Mouse (Mus musculus) layer of hippocampus, adult 6 months (tissue): ENCODE results near the gene Mctp2. TPM values are rescaled to one million over a fixed set of nuclear protein-coding genes. Genes with fewer than 3 reads are reported as not detected.

Experiments
- long read RNA-seq, 2 experiments: library from polyadenylated mRNA; unstranded; transcript quantifications; one replicate each; pipeline ENCODE4 v2.0.0; 2019 to 2020
- polyA plus RNA-seq: library from polyadenylated mRNA; unstranded; fragments of <200 nt; fragmentation: Nextera tagmentation; gene quantifications from 2 replicates; pipeline ENCODE4 v1.2.3, GENCODE M21; 2021

The Mctp2 gene
- 0.16 and 0.21 TPM in 2 replicates for polyA plus RNA-seq
- long read RNA-seq, experiment 1: 0 reads
- long read RNA-seq, experiment 2, full-length matches to known transcripts: 2 of 4 reads
- long read RNA-seq, experiment 2, partial matches to known transcripts: 0 of 4 reads
- long read RNA-seq, experiment 2, other reads (novel, unspliced or antisense): 2 of 4 reads

DNA sequence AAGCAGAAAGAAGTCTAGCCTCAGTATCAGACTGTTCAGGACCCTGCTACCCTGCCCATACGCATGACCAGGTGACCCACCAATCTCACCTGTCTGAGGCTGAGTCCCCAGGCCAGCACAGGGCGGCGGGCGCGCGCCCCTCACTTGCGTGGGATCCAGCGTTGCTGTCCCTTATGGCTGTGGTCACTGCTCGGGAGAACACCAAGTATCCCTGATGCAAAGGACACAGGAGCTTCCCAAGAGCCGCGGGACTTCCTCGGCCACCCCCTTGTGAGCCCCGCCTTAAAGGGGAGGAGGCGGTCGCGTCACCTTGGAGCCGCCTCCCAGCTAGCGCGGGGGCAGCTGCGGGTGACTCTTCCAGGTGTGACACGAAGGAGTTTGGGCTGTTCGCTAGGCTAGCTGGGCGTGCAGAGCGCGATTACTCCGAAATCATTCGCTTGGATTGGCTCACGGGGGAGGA is at the start of gene Mctp2:
TSS of gene Mctp2 (minus strand) at position 227 of the 460 bp plus-strand sequence.

